Mouse (Mus musculus) skeletal muscle tissue, adult 2 months (tissue): ENCODE data around the gene Col8a2.
A peak's percentile ranks its signal among the peaks of the same experiment; 100 is the strongest.

ENCODE experiments used
- DNase-seq: peaks from one replicate; pipeline ENCODE4 v3.0.0-alpha.2; 2012; ENCODE audit warnings: low read depth, low spot score

Gene Col8a2

GRCm38 (mm10) chr4:126301584-126302309 is 15.2 kb downstream of the Col8a2 start:
- no peak for DNase-seq

GRCm38 (mm10) chr4:126303877-126304276 is 17.3 kb downstream of the Col8a2 start:
- DNase-seq: no peak

- DNase-seq: no peak
These were observed 18.8 kb downstream of the Col8a2 start for GRCm38 (mm10) chr4:126305428-126305827.

- DNase-seq: no peak
These were observed 19.5 kb downstream of the Col8a2 start for GRCm38 (mm10) chr4:126306058-126306457.

- no peak for DNase-seq
These were observed 20.2 kb downstream of the Col8a2 start for GRCm38 (mm10) chr4:126306827-126307226.

GRCm38 (mm10) chr4:126309211-126309921 is 22.8 kb downstream of the Col8a2 start:
- no peak for DNase-seq

- peak; percentile 83 for DNase-seq
These were observed 23.3 kb downstream of the Col8a2 start for GRCm38 (mm10) chr4:126309922-126310309.

GRCm38 (mm10) chr4:126310344-126310743 is 23.8 kb downstream of the Col8a2 start:
- no peak for DNase-seq

- DNase-seq: no peak
These were observed 25.1 kb downstream of the Col8a2 start for GRCm38 (mm10) chr4:126311566-126312200.

GRCm38 (mm10) chr4:126313202-126313601 is 26.6 kb downstream of the Col8a2 start:
- DNase-seq: no peak

- DNase-seq: peak; percentile 78
These were observed 27.8 kb downstream of the Col8a2 start for GRCm38 (mm10) chr4:126314393-126314792.

- no peak for DNase-seq
These were observed 29.3 kb downstream of the Col8a2 start for GRCm38 (mm10) chr4:126315931-126316330.

GRCm38 (mm10) chr4:126316443-126317040 is 29.9 kb downstream of the Col8a2 start:
- no peak for DNase-seq

- no peak for DNase-seq
These were observed 33.2 kb downstream of the Col8a2 start for GRCm38 (mm10) chr4:126319806-126320205.

GRCm38 (mm10) chr4:126321111-126321853 is 34.7 kb downstream of the Col8a2 start, which contains the start of gene Adprhl2:
TSS of gene Adprhl2 (minus strand) at chr4:126321703.
- peak; percentile 92 for DNase-seq

- no peak for DNase-seq
These were observed 35.4 kb downstream of the Col8a2 start for GRCm38 (mm10) chr4:126321854-126322511.

GRCm38 (mm10) chr4:126322646-126323045 is 36.1 kb downstream of the Col8a2 start:
- no peak for DNase-seq

GRCm38 (mm10) chr4:126324861-126325260 is 38.3 kb downstream of the Col8a2 start:
- no peak for DNase-seq

GRCm38 (mm10) chr4:126325281-126325861 is 38.8 kb downstream of the Col8a2 start, which contains the start of gene Tekt2:
TSS of gene Tekt2 (minus strand) at chr4:126325688.
- no peak for DNase-seq

GRCm38 (mm10) chr4:126326036-126326435 is 39.4 kb downstream of the Col8a2 start:
- no peak for DNase-seq
